Mouse (Mus musculus): Measurements from ENCODE around the gene B4galt3. TPM values are rescaled to one million over a fixed set of nuclear protein-coding genes. Genes with fewer than 3 reads are reported as not detected.

The B4galt3 gene
- polyA plus RNA-seq, 1 experiment from 2014 or later: 65.5 TPM

DNA sequence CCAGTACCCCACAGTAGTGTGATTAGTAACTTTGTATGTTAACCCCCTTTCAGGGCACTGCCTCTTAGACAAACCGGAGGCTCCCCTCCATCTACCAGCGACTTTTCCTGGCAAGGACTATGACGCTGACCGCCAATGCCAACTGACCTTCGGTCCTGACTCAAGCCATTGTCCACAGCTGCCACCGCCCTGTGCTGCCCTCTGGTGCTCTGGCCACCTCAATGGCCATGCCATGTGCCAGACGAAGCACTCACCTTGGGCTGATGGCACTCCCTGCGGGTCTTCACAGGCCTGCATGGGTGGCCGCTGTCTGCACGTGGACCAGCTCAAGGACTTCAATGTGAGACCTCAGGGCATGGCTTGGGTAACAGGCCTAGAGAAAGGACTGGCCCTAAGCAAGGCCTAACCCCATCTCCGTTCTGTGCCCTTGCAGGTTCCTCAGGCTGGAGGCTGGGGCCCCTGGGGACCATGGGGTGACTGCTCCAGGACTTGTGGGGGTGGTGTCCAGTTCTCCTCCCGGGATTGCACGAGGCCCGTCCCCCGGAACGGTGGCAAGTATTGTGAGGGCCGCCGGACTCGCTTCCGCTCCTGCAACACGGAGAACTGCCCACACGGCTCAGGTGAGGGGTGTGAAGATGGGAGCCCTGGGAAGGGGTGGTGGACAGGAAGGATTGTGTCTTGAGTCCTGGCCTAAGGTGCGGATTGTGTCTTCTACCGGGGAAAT, 13.9 kb upstream of the B4galt3 start:
- Histone ChIP-seq H3K4me3 (ENCODE audit: low read depth, low read length) (no peak overlapping the region), H3K9ac (ENCODE audit: low read length) (no peak overlapping the region), H3K4me2 (ENCODE audit: low read length) (no peak overlapping the region), H3K4me1 (replicated peaks; ENCODE audit: control insufficient read depth, insufficient read depth, low read length) (peaks cover 8% of the 10 kb centered on the region), H3K9me3 (ENCODE audit: control insufficient read depth, low read length) (no peaks in the 10 kb centered on the region), H3K36me3 (ENCODE audit: control insufficient read depth, insufficient read depth, low read length) (peaks cover 6% of the 10 kb centered on the region; the same call in 1 of the 2 replicates), H3K27me3 (replicated peaks; ENCODE audit: control insufficient read depth, insufficient read depth, low read length) (no peaks in the 10 kb centered on the region), H3K27ac (ENCODE audit: low read depth) (no peak overlapping the region)
- DNase-seq (ENCODE audit: low spot score) (no peak), ATAC-seq (replicated peaks; ENCODE audit: low FRiP score, low TSS enrichment, low read depth) (no peak)
- 89% methylated on average over 24 of the region's 24 CpGs for WGBS

DNA sequence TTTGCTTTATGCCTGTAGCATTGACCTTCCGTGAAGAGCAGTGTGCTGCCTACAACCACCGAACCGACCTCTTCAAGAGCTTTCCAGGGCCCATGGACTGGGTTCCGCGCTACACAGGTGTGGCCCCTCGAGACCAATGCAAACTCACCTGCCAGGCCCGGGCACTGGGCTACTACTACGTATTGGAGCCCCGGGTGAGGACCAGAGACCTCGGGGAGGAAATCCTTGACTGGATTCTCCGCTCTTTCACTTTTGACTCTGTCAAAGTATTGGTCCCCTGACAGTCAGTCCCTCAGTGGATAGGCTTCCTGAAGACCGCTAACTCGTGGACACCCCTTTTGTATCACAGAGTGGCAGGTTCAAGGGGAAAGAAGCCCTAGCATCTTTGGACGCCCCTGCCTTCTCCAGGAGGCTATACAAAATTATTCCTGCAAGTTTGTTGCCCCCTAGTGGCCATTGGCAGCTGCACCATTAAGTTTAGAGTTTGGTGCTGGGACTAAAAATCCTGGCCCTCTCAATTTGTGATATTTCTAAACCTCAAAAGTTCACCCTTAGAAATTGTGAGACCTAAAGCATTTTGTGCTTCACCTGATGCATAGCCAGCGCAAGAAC, 13.1 kb upstream of the B4galt3 start:
- H3K9me3 ChIP-seq (ENCODE audit: control insufficient read depth, low read length): no peaks in the 10 kb centered on the region
- peaks cover 6% of the 10 kb centered on the region; the same call in 1 of the 2 replicates for H3K36me3 ChIP-seq (ENCODE audit: control insufficient read depth, insufficient read depth, low read length)
- no peak for ATAC-seq (replicated peaks; ENCODE audit: low FRiP score, low TSS enrichment, low read depth)
- H3K9ac ChIP-seq (ENCODE audit: low read length): no peak overlapping the region
- H3K27ac ChIP-seq (ENCODE audit: low read depth): no peak overlapping the region
- no peaks in the 10 kb centered on the region for H3K27me3 ChIP-seq (replicated peaks; ENCODE audit: control insufficient read depth, insufficient read depth, low read length)
- peaks cover 5% of the 10 kb centered on the region for H3K4me1 ChIP-seq (replicated peaks; ENCODE audit: control insufficient read depth, insufficient read depth, low read length)
- DNase-seq (ENCODE audit: low spot score): peak; percentile 79
- no peak overlapping the region for H3K4me2 ChIP-seq (ENCODE audit: low read length)
- H3K4me3 ChIP-seq (ENCODE audit: low read depth, low read length): no peak overlapping the region
- 64% methylated on average over 15 of the region's 15 CpGs for WGBS

DNA sequence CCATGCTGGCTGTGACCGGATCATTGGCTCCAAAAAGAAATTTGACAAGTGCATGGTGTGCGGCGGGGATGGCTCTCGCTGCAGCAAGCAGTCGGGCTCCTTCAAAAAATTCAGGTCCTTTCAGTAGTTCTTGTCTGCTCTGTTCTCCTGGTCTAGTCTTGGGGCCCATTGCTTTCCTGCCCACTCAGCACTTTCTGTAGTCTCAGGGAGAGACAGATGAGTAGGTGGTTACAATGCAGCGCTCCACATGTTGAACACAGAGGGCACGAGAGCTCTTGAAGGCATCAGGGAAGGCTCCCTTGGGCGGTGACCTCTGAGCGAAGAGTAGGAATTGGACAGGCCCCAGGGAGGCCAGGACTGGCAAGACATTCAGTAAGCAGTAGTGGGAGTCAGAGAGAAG, 12.3 kb upstream of the B4galt3 start:
- Histone ChIP-seq H3K4me3 (ENCODE audit: low read depth, low read length) (no peak overlapping the region), H3K4me1 (replicated peaks; ENCODE audit: control insufficient read depth, insufficient read depth, low read length) (peaks cover 9% of the 10 kb centered on the region), H3K27ac (ENCODE audit: low read depth) (no peak overlapping the region), H3K36me3 (ENCODE audit: control insufficient read depth, insufficient read depth, low read length) (peaks cover 6% of the 10 kb centered on the region; the same call in 1 of the 2 replicates), H3K27me3 (replicated peaks; ENCODE audit: control insufficient read depth, insufficient read depth, low read length) (no peaks in the 10 kb centered on the region), H3K4me2 (ENCODE audit: low read length) (no peak overlapping the region), H3K9ac (ENCODE audit: low read length) (no peak overlapping the region), H3K9me3 (ENCODE audit: control insufficient read depth, low read length) (no peaks in the 10 kb centered on the region)
- ATAC-seq (replicated peaks; ENCODE audit: low FRiP score, low TSS enrichment, low read depth) (no peak), DNase-seq (ENCODE audit: low spot score) (no peak)
- WGBS: 86% methylated on average over 9 of the region's 9 CpGs

DNA sequence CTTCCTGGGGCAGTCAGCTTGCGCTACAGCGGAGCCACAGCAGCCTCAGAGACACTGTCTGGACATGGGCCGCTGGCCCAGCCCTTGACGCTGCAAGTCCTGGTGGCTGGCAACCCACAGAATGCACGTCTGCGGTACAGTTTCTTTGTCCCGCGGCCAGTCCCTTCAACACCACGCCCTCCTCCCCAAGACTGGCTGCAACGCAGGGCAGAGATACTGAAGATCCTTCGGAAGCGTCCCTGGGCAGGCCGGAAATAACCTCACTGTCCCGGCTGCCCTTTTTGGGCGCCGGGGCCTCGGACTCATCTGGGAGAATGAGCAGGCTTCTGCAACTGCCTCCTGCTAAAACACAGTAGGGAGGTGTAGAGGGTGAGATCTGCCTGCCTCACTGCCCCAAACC, 11.2 kb upstream of the B4galt3 start:
- Histone ChIP-seq H3K4me3 (ENCODE audit: low read depth, low read length) (no peak overlapping the region), H3K27me3 (replicated peaks; ENCODE audit: control insufficient read depth, insufficient read depth, low read length) (no peaks in the 10 kb centered on the region), H3K27ac (ENCODE audit: low read depth) (no peak overlapping the region), H3K9ac (ENCODE audit: low read length) (no peak overlapping the region), H3K36me3 (ENCODE audit: control insufficient read depth, insufficient read depth, low read length) (peaks cover 6% of the 10 kb centered on the region; the same call in 1 of the 2 replicates), H3K4me2 (ENCODE audit: low read length) (no peak overlapping the region), H3K4me1 (replicated peaks; ENCODE audit: control insufficient read depth, insufficient read depth, low read length) (peaks cover 9% of the 10 kb centered on the region), H3K9me3 (ENCODE audit: control insufficient read depth, low read length) (no peaks in the 10 kb centered on the region)
- 82% methylated on average over 17 of the region's 17 CpGs for WGBS
- ATAC-seq (replicated peaks; ENCODE audit: low FRiP score, low TSS enrichment, low read depth) (no peak), DNase-seq (ENCODE audit: low spot score) (no peak)

DNA sequence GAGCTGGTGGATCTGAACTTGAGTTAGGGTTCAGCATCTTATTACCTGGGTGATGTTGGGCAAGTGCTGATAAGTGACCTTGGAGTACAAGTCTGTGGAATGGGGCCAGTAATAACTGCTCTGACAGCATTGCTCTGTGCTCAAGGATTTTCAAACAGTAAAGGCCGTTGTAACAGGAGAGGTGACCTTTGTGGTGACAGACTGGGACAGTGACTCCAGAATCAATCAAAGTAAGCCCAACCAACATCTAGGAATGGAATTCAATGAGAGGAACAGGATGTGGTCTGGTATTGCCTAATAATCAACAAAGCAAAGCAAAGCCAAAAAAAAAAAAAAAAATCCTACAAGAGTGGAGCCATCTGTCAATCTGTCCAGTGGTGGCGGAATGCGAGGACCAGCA, 9.8 kb upstream of the B4galt3 start:
- no peak for DNase-seq (ENCODE audit: low spot score)
- H3K27ac ChIP-seq (ENCODE audit: low read depth): no peak overlapping the region

DNA sequence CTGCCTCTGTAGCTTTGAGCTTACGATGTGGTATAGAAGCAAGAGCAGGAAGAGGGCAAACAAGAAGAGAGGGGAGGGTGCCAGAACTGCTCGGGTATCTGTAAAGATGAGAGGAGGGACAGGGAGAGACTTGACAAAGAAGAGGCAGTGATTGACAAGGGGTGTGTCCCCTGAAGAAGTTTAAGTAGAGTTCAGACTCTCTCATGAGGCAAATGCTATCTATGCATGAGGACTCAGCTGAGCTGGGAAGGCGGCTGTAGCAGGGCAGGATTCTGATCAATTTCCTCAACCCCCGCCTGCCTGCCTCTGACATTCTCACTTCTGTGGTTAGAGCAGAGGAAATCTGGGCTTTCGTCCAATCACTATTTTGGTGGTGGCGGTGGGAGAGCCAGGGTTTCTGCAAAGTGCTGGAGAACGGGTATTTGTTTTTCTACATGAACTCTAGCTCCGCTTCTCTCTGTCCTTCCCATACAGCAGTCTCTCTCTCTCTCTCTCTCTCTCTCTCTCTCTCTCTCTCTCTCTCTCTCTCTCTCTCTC, 7.5 kb upstream of the B4galt3 start:
- peak; percentile 73 for ATAC-seq (replicated peaks; ENCODE audit: low FRiP score, low TSS enrichment, low read depth)
- WGBS: 2% methylated on average over 8 of the region's 8 CpGs
- H3K36me3 ChIP-seq (ENCODE audit: control insufficient read depth, insufficient read depth, low read length): no peaks in the 10 kb centered on the region

More for the DNA sequence above, 9.8 kb upstream of the B4galt3 start:
- Histone ChIP-seq H3K4me3 (ENCODE audit: low read depth, low read length) (no peak overlapping the region), H3K4me1 (replicated peaks; ENCODE audit: control insufficient read depth, insufficient read depth, low read length) (peaks cover 9% of the 10 kb centered on the region), H3K27me3 (replicated peaks; ENCODE audit: control insufficient read depth, insufficient read depth, low read length) (no peaks in the 10 kb centered on the region), H3K36me3 (ENCODE audit: control insufficient read depth, insufficient read depth, low read length) (peaks cover 6% of the 10 kb centered on the region; the same call in 1 of the 2 replicates), H3K9me3 (ENCODE audit: control insufficient read depth, low read length) (no peaks in the 10 kb centered on the region), H3K4me2 (ENCODE audit: low read length) (no peak overlapping the region), H3K9ac (ENCODE audit: low read length) (no peak overlapping the region)
- no peak for ATAC-seq (replicated peaks; ENCODE audit: low FRiP score, low TSS enrichment, low read depth)
- WGBS: 60% methylated on average over 3 of the region's 3 CpGs

DNA sequence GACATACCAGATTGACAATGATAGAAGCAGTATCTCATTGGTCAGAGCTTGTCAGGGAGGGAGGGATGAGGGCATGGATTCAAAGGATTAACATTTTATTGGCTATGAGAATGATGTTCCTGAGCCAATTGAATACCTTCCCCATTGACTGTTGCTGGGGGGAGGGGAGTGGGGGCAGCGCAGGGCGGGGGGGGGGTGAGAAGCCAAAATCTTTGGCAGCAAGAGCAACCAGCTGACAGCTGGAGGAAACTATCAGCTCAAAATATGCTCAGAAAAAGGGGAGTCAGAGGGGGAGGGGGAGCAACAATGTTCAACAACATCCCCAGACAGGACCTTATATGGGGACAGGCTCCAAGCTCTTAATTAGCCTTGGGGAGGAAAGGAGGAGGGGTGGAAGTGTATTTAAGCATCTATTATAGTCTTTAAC, 6.9 kb upstream of the B4galt3 start:
- Histone ChIP-seq H3K9me3 (ENCODE audit: control insufficient read depth, low read length) (no peaks in the 10 kb centered on the region), H3K4me3 (ENCODE audit: low read depth, low read length) (0 out of 2 replicates have a peak overlapping the region, but pooled peaks have one; percentile 18), H3K36me3 (ENCODE audit: control insufficient read depth, insufficient read depth, low read length) (no peaks in the 10 kb centered on the region), H3K9ac (ENCODE audit: low read length) (no peak overlapping the region), H3K27ac (ENCODE audit: low read depth) (peak overlapping the region; percentile 75), H3K4me2 (ENCODE audit: low read length) (peak overlapping the region; percentile 49; the same call in 1 of the 2 replicates), H3K4me1 (replicated peaks; ENCODE audit: control insufficient read depth, insufficient read depth, low read length) (peaks cover 9% of the 10 kb centered on the region), H3K27me3 (replicated peaks; ENCODE audit: control insufficient read depth, insufficient read depth, low read length) (no peaks in the 10 kb centered on the region)
- ATAC-seq (replicated peaks; ENCODE audit: low FRiP score, low TSS enrichment, low read depth) (peak; percentile 83), DNase-seq (ENCODE audit: low spot score) (peak; percentile 64)
- WGBS: 7% methylated on average over 2 of the region's 2 CpGs

More for the DNA sequence above, 7.5 kb upstream of the B4galt3 start:
- Histone ChIP-seq H3K4me3 (ENCODE audit: low read depth, low read length) (peak overlapping the region; percentile 18), H3K9me3 (ENCODE audit: control insufficient read depth, low read length) (no peaks in the 10 kb centered on the region), H3K4me2 (ENCODE audit: low read length) (peak overlapping the region; percentile 49), H3K27ac (ENCODE audit: low read depth) (peak overlapping the region; percentile 75), H3K27me3 (replicated peaks; ENCODE audit: control insufficient read depth, insufficient read depth, low read length) (no peaks in the 10 kb centered on the region), H3K4me1 (replicated peaks; ENCODE audit: control insufficient read depth, insufficient read depth, low read length) (peaks cover 9% of the 10 kb centered on the region), H3K9ac (ENCODE audit: low read length) (peak overlapping the region; percentile 39; the same call in 1 of the 2 replicates)
- DNase-seq (ENCODE audit: low spot score): peak; percentile 75

DNA sequence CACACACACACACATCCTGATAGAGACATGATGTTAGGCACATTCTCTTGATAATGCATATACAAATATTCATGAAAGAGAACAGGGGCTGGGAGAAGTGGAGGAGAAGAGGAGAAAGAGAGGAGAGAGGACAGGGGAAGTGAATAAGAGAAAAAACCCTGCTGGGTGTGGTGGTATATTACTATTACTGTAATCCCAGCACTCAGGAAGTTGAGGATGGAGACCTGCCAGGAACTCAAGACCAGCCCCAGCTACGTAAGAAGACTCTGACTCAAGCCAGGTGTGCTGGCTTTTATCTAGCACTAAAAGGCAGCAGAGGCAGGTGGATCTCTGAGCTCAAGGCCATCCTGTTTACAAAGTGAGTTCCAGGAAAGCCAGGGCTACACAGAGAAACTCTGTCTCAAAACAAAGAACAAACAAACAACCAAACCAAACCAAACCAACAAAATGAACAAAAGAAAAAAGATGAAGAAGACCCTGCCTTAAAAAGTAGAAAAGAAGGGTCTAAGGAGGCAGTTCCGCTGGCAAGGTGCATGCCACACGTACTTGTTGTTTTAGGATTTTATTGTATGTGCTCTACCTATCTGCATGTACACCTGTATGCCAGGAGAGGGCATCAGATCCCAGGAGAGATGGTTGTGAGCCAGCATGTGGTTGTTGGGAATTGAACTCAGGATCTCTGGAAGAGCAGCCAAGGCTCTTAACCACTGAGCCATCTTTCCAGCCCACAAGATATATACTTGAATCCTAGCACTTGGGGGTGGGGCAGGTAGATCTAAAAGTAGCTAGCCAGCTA, 6.3 kb upstream of the B4galt3 start:
- Histone ChIP-seq H3K4me3 (ENCODE audit: low read depth, low read length) (no peak overlapping the region), H3K36me3 (ENCODE audit: control insufficient read depth, insufficient read depth, low read length) (no peaks in the 10 kb centered on the region), H3K9ac (ENCODE audit: low read length) (no peak overlapping the region), H3K4me1 (replicated peaks; ENCODE audit: control insufficient read depth, insufficient read depth, low read length) (peaks cover 9% of the 10 kb centered on the region), H3K27ac (ENCODE audit: low read depth) (peak overlapping the region; percentile 75), H3K4me2 (ENCODE audit: low read length) (peak overlapping the region; percentile 49; the same call in 1 of the 2 replicates), H3K9me3 (ENCODE audit: control insufficient read depth, low read length) (no peaks in the 10 kb centered on the region), H3K27me3 (replicated peaks; ENCODE audit: control insufficient read depth, insufficient read depth, low read length) (no peaks in the 10 kb centered on the region)
- WGBS: 72% methylated on average over 3 of the region's 3 CpGs
- no peak for ATAC-seq (replicated peaks; ENCODE audit: low FRiP score, low TSS enrichment, low read depth)
- DNase-seq (ENCODE audit: low spot score): no peak

Measured in intestine, embryonic 14.5 days (tissue).